Mouse (Mus musculus): ENCODE data around the gene Erlin1.
A peak's percentile ranks its signal among the peaks of the same experiment; 100 is the strongest.

The Erlin1 gene

DNA sequence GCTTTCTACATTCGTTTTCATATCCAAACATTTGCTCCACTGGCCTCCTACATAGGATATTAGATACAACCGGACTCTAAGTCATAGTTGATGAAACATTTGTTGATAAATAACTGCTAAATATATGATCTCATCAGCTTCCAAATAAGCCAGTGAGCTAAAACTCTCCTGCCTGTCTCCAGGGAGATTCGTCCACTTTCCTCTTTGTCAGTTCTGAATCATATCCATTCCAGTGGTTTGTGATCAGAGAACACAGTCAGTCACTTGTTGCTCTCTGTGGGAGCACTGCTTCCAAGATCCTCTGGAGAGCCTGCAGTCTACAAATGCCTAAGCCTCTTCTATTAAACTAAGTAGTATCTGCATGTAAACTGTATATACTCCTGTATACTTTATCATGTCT lies 9.4 kb downstream of the Erlin1 start:
- no peak for DNase-seq (ENCODE audit: low spot score in 2 of 2)

DNA sequence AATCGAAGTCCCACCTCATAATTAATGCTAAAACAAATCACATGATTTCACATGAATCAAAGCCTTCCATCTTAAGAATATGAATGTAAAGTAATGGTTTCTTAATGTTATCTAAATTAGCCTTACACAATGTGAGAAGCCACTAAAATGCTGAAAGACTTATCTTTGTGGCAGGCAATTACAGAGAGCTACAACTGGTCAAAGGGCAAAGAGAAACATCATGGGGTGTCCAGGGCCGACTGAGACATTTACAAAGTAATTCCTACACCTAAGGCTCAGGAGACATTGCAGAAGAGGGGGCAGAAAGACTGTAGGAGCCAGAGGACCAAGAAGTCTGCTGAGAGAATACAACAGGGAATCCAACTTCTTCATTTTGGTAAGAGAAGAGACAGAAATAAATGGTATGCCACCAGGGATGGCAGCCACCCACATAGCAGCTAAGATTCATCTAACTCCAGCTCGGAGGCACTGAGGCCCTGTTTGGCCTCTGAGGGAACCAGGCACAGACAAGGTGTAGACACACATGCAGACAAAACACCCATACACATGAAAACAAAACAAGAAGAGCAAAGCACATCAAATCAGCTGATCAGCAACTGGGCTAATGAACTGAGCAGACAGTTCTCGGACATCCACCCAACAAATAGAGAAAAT lies 14.3 kb downstream of the Erlin1 start:
- no peak for DNase-seq (ENCODE audit: low spot score in 2 of 2)

DNA sequence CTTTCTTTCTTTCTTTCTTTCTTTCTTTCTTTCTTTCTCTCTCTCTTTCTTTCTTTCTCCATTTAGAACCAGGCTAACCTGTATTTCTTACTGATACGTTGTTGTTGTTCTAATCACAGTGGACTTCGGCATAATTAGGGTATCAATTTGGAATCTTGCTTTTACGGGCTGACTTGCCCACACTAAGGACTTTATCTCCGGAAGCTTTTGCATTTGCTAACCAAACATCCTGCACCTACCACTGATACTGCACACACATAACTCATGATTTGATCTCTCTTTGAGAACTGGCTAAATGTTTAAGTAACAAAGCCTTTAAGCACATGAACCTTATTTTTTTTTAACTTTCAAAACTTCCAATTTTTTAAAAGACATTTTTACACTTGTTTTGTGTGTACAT lies 19.2 kb downstream of the Erlin1 start:
- DNase-seq (ENCODE audit: low spot score in 2 of 2), result no peak

DNA sequence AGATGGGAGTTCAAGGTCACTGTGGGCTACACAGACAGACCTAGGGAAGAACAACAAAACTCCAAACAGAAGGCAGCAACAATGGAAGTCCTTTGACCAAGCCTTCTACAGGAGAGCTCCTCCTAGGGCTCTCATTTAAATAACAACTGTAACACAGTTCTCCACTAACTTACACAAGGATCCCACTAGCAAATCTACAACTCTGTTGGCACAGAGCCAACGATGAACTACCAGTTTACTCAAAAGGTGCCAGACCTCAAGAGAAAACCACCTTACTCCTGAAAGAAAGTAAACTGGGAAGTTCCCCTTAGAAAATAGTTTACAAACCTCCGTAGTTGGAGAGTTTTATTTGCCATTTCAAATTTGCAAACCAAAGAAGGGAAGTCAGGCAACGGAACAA lies 20.3 kb downstream of the Erlin1 start:
- no peak for DNase-seq (ENCODE audit: low spot score in 2 of 2)

DNA sequence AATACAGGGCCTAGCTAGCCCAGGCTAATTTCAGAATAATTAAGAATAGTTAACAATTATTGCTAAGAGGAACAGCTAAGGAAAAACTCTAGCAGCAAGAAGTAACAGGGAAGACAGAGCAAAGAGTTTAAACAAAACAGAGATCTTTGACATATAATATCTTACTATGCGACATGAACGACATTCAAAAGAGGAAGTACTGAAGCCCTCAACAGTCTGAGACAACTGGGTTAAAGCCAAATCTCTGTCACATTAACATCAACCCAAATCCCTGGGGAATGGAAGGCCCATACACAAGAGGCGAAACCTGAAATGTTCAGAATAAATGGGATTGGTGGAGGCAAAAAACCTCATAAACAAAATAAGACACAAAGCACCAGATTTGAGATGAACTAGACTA lies 23.7 kb downstream of the Erlin1 start:
- DNase-seq (ENCODE audit: low spot score in 2 of 2), result peak in 1 of 2 experiments; percentile 24

DNA sequence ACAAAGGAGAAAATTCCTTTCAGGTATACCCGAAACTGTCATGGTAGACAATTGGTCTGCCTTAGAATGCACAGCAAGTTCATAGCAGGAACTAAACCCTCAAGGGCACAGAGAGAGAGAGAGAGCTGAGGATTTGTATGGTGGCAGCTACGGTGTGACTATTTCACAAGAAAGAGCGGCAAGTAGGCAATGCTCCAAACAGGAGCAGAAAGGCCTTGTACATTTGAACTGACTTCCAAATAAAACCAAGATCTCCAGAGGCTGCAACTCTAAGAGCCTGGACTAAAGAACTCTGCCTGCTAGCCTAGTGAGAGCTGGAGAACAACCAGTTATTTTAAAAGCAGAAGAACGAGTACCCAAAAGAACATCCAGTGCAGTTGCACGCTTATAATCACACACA lies 27.5 kb downstream of the Erlin1 start:
- DNase-seq (ENCODE audit: low spot score in 2 of 2), result no peak

DNA sequence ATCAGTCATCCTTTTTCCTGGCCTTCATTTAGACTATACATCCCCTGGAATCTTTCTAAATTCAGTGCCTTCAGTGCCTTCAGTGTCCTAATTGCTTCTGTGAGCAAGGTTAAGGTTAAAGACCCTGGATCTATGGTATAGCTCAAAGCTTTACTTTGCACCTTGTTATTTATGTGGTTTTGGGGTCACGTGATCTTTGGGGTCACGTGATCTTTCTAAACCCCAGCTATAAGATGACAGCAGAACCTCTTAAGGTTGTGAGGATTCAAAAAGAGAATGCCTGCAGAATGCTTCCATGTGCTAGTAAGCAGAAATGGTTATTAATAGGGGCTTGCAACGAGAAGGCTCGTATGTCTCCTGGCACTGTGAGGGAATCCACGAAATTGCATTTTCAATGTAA lies 36.2 kb downstream of the Erlin1 start:
- DNase-seq (ENCODE audit: low spot score in 2 of 2), result no peak

DNA sequence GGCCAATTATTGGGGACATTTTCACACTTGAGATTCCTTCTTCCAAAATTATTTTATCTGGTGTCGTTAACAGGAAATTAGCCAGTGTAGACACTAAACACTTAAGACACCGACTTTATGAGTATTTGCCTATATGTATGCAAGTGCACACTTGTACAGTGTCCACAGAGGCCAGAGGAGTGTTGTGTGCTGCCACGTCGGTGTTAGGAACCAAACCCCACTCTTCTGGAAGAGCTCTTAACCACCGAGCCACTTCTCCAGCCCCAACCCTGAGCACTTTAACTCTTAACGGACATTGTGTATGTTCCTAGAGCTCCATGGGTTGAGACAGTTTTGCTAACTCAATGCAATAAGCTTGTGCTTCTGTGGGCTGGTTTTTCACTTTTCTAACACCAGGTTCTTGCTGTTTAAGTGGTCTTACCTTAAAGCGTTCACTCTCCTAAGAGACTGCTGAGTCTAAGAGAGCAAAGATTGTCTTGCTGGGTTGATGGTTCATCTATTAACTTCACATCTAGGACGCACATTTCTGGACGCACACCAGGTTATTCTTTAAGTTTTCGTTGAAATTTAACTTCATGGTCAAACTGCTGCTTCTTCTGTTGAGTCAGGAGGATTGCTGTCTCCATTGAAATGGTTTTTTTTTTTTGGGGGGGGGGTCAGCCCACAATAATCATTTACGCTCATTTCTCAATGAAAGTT lies 37.4 kb downstream of the Erlin1 start:
- no peak for DNase-seq (ENCODE audit: low spot score in 2 of 2)

DNA sequence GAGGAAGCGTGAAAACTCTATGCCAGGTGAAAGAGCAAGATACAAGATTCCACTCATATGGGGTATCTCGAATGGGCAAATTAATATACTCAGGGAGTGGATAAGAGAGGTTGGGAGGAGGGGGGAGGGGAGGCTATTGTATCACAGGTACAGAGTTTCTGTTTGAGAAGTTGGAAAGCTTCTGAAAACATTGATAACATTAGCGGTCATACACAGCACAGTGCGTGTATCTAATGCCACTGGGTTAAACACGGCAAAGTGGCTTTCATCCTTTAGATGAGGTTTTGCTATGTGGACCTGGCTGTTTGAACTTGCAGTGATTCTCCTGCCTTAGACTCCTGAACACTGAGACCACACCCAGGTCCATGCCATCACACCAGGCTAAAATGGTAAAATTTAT lies 39.6 kb downstream of the Erlin1 start:
- no peak for DNase-seq (ENCODE audit: low spot score in 2 of 2)

DNA sequence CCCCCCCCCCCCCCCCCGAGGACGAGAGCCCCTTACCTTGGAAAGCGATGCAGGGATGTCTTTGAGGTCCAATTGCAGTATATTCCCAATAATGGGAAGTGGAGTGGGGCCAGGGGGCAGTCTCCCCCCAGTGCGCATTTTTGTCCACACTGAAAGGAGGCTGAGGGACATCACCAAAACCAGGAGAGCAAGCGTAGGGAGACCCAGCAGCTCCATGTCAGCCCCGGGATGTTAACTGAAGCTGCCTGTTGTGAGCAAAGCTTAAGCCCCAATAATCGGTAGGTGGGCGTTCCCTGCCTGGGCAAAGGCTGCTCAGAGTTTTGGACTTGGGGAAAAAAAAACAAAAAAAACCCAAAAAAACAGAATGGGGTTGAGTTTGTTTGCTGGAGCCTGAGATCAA lies 40.6 kb downstream of the Erlin1 start, which contains the start of gene Cyp2c23:
Gene Cyp2c23, minus strand, starts transcription at position 237 of the 400 bp plus-strand sequence.
- no peak for DNase-seq (ENCODE audit: low spot score in 2 of 2)

DNA sequence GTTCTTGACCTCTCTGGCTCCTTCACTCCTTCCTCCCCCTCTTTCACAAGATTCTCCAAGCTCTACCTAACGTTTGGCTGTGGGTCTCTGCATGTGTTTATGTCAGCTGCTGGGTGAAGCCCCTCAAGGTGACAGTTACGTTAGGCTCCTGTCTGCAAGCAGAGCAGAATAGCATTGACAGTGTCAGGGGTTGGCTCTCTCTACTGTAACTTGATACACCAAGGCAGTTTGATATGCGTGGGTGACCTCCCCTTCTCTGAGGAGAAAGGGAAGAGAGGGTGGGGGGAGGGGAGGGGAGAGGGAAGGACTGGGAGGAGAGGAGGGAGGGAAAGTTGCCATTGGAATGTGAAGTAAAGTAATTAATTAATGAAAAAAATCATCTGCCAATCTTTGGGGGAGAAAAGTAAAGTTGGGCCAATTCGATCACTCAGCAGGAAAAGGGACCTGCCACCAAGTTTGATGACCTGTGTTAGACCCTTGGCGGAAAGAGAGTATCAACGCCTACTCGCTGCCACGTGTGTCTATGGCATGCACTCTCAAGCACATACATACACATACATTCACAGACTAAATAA lies 42.5 kb downstream of the Erlin1 start:
- DNase-seq (ENCODE audit: low spot score in 2 of 2), result no peak

DNA sequence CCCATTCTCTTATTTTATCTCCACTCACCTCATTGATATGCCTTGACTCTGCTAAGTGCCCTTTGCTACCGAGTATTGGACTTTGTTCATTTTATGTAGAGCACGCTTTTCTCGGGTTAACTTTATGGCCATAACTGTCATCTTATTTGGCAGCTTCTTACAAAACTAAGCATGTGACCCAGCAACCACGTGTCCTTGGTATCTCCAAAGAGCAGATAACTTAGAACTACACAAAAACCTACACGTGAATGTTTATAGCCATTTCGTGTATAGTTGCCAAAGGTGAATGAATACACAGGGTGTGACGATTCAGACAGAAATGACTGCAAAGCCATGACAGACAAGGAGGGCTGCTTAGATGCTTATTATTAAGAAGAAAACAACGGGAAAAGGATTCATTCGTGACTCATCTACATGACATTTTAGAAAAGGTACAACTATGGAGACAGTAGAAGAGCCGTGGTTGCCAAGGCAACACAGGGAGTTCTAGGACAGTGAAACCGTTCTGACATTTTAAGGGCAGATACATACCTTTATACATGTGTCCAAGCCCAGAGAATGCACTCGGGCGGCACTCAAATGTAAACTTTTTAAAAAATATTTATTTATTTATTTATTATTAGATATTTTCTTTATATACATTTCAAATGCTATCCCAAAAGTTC lies 44.5 kb downstream of the Erlin1 start:
- no peak for DNase-seq (ENCODE audit: low spot score in 2 of 2)

DNA sequence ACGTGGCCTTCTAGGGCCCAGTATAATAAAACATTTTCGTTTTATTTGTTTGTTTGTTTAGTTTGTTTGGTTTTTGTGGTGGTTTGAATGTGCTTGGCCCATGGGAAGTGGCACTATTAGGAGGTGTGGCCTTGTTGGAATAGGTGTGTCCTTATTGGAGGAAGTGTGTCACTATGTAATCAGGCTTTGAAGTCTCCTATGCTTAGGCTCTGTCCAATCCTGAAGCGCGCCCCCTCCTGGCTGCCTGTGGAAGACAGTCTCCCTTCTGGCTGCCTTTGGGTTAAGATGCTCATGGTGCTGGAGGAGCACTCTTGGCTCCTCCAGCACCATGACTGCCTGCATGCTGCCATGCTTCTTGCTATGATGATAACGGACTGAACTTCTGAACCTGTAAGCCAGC lies 46.5 kb downstream of the Erlin1 start:
- DNase-seq (ENCODE audit: low spot score in 2 of 2), result no peak

DNA sequence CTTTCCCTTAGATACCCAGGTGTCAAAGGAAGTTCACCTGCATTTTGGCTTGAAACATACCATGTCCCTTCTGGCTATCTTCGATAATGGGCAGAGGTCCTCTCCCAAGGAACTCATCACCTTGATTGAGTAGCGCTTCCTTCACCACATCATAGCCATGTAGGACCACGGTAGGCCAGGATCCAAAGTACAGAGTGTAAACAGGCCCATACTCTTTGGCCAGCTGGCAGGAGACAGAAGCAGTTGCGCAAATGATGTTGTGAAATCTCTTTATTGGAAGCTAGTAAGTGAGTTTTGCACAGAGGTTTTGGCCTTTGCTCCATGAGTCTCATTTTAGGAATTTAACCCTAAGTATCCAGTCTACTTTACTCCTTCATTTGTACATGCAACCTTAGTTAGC lies 48.1 kb downstream of the Erlin1 start:
- peak in 1 of 2 experiments; percentile 4 for DNase-seq (ENCODE audit: low spot score in 2 of 2)

DNA sequence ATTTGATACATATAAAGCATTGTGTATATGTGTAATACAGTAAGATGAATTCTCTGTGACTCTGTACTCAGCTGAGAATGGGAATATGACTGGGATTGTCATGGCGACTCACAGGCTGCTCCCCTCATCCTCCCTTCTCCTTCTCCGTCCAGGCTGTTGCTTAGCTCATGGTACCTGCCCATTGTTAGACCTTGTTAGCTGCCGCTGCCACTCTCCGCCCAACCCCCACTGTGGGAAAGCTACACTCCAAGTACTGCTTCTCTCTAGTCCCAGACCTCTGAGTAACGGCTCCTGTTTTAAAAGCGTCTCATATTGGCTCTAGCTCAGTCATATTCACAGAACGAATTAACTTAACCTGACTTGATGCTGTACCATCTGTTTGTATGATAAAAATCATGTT lies 49.8 kb downstream of the Erlin1 start:
- no peak for DNase-seq (ENCODE audit: low spot score in 2 of 2)

DNA sequence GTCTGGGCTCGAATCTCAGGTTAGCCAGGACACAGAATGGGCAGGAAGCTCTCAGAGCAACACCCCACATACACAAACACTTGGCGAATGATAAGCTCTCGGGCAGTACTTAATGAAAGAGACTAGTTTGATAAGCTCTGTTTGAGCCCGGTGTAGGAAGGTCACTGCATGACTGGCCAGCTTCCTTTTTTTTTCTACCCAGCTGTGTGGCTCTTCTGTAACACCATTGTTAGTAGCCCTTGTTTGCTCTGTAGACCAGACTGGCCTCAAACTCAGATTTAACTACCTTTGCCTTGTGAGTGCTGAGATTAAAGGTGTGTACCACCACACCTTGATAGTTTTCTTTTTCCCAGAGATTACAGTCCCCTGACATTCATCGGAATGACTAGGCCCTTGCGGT lies 55.7 kb downstream of the Erlin1 start:
- DNase-seq (ENCODE audit: low spot score in 2 of 2), result no peak

DNA sequence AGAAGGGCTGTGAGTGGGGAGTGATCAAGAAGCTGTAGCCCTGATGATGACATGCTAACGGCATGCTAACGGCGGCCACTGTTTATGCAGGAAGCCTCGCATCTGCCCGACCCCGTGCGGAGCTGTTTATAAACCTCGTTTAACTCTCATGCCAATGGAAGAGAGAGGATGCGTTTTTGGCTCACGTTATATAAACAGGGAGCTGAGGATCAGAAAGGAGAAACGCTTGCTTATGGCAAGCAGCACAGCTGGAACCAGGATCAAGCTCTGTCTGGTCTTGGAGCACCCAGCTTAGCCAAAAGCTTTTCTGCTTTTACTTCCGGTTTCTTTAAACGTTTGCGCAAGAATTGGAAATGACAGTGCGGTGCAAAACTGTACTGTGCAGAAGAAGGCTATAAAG lies 60.8 kb downstream of the Erlin1 start:
- no peak for DNase-seq (ENCODE audit: low spot score in 2 of 2)

DNA sequence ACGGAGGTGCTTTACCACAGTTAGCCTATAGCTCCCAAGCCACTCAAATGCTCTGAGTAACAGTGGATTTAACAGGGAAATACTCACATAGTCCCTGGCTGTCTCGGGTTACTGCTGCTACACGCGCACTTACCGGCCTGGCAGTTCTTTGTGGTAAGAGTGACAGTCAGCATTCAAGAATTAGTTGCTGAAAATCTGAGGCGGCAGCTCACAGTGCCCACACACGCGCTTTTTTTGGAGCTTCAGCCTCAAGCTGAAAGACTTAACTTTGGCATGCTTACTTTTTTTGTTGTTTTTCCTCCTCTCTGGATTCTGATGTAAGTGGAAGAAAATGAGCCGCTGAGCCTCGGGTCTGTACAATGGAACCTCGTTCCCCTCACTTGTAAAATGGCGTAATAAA lies 62.4 kb downstream of the Erlin1 start:
- DNase-seq (ENCODE audit: low spot score in 2 of 2), result no peak

DNA sequence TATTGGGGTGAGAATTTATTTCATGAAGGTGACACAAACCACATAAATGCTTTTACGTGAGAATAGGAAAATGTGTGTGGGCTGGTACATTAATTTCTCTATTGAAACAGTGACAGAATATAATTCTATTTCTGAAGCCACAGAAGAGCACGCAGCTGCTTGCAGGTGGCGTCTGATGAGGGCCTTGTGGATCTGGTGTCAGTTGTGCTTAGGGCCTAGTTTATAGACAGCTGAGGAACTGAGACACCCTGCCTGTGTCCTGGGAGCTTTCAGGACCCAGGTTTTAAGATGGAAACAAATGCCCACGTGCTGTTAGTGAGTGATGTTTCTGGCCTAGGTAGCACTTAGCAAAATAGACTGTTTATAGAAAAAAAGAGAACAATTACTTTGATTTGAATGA lies 64.6 kb downstream of the Erlin1 start:
- no peak for DNase-seq (ENCODE audit: low spot score in 2 of 2)

DNA sequence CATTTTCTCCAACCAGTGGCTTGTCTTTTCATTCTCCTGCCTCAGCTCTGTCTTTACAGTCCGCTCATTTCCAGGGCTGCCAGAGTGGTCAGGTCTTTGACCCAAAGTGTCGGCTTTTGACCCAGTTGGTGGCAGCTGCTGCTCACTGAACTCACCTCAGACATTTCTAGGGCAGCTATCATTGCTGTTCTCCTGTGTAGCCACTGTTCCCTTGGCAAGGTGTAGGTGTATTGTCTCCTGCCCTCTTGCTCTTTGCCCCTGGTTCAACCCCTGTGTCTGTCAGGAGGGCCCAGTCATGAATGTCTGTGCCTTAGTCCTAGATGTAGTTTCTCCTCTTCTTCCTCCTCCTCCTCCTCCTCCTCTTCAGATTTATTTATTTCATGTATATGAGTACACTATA lies 65.3 kb downstream of the Erlin1 start:
- no peak for DNase-seq (ENCODE audit: low spot score in 2 of 2)

DNA sequence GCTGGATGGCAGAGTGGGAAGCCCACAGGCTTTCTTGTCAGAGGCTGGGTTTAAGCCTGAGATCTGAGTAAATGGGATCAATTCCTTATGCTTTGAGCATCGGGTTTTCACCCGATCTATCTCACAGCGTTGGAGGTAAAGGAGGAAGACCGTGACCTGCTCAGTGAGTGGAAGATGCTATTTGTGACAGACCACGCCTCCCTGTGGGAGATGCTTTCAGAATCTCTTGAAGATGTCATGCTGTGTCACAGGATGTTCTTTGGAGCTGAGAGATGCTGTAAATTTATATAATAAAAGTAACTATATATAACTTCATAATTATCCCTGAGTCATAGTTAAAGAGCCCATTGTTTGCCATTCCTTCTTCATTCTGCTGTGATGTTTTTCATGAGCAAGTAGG lies 68.9 kb downstream of the Erlin1 start:
- no peak for DNase-seq (ENCODE audit: low spot score in 2 of 2)

DNA sequence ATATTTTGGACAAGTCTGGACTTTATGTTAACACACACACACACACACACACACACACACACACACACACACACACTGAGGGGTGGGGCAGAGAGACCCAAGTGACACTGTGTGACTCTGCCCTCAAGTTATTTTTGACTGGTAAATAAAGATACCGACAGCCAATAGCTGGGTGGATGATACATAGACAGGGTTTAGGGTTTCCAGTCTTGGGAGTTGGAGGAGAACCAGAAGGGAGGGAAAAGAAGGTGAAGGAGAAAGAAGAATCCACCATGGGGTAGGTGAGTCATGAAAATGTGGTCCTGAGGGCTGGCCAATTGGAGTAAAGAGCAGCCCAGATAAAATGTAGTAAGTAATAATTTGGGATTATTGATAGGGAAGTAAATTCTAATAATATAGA lies 69.5 kb downstream of the Erlin1 start:
- no peak for DNase-seq (ENCODE audit: low spot score in 2 of 2)

All from spleen, postnatal 36 days (tissue).